Mouse (Mus musculus) cerebellum, adult (tissue): ENCODE results near the gene Prss43.
"Not testable (repeated sequence)": the region's sequence is repeated elsewhere in the genome, so short reads cannot be mapped to it uniquely, and the experiment has no call there.

Source experiments
- ATAC-seq: cut with Nextera tagmentation; 2 replicates; pipeline ENCODE4 v1.9.2; 2017; ENCODE audit warnings: mild to moderate bottlenecking, moderate library complexity, mixed read lengths; ENCODE audit not compliant: insufficient number of reproducible peaks, low FRiP score, low TSS enrichment

The Prss43 gene

DNA sequence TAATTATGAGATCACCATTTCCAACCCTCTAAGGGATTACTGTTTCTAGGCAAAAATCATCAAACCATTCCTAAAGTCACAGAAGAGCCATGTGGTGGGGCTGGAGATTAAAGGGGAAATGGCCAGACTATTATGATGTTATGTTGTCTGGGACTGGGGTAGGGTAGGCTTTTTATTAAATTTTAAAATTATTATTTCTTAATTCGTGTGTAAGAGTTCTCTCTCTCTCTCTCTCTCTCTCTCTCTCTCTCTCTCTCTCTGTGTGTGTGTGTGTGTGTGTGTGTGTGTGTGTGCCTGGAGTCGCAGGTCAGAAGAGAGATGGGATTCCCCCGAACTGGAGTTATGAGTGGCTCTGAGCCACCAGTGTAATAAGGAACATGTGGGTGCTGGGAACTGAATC is at the start of gene Prss43:
Gene Prss43 (plus strand): TSS at position 301 of the 400 bp plus-strand sequence.
- ATAC-seq, result no peak

DNA sequence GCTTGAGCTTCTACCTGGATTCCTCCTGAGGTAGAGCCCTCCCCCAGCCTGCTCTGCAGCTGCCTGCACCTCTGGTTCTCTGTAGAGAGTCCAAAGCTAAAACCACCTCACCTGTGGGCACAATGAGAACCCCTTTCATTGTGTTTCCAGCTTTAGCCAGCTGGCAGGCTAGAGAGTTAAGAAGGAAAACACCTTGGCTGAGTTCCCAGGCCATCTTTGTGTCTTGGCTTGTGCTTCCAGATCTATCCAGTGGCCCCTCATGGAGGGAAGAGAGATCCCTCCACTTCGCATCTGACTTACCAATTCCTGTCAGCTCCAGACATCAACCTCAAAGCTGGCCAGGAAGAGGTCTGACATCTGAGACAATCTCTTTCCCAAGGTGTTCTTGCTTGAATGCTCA is 48.4 kb upstream of the Prss43 start:
- no peak for ATAC-seq

DNA sequence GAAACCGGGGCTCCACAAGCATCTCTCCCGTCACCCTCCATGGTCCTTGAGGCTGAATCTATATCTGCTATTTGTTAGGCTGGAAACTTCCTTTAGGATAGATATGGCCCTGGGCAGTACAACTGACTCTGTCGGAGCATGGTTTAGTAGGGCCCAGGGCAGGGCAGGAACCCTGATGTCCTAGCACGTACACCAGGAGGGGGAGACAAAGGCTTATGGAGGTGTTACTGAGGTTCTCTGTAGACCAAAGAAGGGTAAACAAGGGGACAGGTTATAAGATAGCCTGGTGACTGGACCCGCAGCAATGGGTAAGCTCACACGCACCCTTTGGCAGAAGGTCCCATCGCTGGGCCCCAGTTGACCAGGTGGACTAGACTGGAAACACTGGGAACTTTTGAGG is 47.9 kb upstream of the Prss43 start:
- ATAC-seq, result no peak

DNA sequence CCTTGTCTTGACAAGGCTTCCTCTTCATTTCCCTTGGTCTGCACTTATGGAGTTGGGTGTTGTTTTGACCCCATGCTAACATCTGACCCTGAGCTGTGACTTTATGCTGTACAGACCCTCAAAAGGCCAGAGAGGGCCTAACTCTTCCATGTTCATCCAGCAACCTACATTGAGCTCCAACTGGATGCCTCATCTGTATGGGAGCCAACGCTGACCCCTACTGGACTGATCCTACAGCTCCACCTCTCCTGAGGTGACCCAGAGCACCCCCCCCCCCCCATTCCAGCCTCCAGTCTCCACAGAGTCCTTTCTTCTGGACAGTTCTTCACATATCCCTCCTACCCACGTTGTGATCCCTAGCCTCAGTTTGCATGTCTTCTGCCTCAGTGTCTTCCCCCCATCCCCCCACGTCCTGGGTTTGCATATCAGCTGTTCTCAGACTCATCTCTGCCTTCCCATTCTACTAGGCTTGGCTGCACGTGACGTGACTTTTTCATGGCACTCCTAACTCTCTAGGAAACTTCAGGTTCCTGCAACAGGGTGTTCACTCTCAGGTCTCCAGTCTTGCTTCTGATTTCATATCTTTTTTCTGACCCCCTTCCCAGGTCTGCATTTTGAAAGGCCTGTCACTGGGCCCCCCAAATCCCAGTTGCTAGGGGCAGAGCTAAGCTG is 47.1 kb upstream of the Prss43 start:
- no peak for ATAC-seq

DNA sequence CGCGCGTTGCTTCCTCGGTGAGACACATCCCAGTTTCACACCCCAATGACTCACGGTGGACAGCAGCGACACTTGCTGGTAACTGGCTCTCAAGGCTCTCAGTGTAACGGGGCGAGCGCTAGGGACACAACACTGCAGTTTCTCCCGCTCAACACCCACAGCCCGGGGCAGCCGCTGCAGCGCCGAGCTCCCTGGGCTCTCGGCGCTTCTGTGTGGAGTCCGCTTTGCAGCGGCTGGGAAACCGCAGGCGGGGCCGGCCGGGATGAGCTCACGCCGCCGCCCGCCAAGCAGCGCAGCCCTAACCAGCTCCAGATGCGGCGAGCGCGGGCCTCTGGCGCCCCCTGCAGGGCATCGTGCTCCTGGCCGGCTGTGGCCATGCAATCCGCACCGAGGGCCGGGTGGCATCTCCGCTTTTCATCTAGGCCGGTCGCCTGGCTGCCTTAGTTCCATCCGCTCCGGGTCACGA is 45.2 kb upstream of the Prss43 start:
- peak; percentile 90 for ATAC-seq

DNA sequence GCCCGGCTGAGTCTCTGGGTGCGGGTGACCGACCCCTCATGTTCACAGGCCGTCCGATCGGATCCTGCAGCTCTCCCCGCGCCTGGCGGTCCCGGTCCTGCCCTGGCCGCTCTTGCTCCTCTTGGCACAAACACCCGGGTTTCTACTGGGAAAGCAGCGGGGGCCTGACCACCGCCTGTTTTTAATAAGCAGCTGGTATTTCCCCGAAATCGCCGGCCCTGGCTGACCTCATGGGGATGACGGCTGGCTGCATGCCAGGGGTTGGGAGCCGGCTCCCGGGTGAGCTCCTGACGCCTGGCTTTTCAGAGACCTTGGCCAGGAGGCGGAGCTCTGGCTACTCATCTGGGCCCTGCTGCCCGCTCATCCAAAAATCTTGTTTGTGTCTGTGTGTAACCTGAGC is 44.8 kb upstream of the Prss43 start:
- peak; percentile 43; the same call in 1 of the 2 replicates for ATAC-seq

DNA sequence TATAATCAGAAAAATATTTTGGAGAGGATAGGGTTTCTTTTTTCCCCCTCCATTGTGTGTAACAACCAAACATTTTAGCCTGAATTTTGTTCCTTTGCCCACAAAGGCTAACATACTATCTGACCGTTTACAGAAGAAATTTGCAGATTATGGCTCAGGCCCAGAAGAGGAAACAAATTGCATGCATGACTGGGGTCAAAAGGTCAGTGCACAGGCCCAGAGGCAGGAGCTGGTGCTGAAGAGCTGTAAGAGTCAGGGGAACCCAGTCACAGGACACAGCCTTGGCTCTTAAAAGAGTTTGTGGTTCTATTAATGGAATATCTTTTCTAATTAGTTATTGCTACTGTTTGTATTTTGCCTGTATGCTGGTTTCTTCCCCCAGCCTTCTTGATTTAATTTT is 42.9 kb upstream of the Prss43 start:
- no peak for ATAC-seq

DNA sequence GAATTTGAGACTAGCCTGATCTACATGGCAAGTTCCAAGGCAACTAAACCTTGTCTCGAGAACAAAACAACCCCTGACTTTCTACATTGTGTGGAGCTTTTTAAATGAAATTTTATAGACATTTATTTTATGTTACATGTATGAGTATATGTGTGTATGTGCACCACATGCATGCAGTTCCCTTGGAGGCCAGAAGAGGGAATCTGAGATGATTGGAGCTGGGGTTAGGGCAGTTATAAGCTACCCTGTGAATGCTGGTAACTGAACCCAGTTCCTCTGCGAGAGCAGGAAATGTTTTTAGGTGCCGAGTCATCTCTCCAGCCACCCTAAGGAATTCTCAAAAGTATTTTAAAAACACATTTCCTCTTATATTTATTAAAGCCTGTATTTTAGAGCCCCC is 38.3 kb upstream of the Prss43 start:
- ATAC-seq, result no peak

DNA sequence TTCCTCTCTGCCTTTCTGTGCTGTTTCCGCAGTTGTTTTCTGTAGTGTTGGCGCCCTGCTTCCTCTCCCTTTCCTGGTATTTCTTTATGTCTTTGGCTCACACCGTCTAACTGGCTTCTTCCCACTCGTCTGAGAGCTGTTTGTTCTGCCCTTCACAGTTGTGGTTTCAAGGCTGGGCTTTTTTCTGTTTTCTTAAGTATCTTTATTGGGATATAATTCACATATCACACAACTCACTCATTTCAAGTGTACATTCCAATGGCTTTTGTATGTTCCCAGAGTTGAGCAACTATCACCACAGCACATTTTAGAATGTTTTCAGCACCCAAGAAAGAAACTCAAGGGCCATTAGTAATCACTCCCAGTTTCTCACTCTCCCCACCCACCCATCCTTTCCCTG is 36.0 kb upstream of the Prss43 start:
- ATAC-seq, result no peak

DNA sequence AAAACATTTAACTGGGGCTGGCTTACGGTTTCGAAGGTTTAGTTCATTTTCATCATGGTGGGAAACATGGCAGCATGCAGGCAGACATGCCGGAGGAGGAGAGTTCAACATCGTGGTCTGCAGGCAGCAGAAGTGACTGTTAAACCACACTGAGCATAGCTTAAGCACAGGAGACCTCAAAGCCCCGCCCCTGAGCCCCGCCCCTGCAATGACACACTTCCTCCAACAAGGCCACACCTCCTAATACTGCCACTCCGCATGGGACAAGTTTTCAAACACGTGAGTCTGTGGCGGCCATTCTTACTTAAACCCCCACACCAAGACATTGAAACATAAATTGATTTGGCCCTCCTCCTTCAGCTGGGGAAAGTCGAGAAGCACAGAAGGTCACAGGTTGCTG is 29.5 kb upstream of the Prss43 start:
- ATAC-seq, result no peak

DNA sequence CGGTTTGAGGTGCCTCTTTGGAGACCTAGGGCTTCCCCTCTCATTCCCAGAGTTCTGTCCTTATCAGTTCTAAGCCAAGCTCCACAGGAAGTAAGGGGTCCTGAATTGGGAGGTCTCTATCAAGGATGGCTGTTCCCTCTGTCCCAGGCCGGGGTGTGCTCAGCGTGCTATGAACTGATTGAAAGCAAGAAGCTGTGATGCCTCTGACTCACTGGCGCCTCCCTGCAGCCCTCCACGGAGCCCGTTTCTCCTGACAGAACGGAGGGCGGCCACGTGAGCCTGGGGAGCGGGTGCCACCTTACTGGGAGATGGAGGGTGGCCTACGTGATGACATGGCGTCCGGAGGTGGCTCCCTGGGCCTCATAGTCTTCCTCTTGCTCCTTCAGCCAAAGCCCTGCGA is 28.6 kb upstream of the Prss43 start, which contains the start of gene Prss42:
Gene Prss42 (plus strand): TSS at position 301 of the 400 bp plus-strand sequence.
- no peak for ATAC-seq

DNA sequence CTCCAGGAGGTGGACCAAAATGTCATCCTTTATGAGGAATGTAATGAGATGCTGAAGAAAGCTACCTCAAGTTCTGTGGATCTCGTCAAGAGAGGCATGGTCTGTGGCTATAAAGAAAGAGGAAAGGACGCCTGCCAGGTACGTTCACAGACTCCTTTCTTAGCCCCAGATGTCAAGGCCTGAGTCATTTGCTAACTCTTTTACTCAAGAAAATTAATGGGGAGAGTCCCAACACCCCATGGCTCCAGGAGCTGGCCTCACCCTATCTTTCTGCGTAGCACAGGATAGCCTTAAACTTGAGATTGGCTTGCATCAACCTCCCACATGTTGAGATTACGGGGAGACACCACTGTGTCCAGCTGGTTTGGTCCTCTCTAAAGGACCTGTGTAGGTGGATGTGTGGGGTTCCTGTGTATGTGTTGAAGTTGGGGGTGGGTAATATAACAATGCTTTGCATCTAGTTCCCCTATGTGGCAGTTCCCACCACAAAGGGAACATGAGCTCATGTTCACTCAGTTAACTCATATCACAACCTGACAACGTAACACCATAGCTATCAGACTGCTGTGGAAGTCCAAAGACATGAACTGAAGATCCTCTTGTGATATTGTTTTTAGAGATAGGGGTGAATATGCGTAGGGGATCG is 25.5 kb upstream of the Prss43 start:
- ATAC-seq, result no peak

DNA sequence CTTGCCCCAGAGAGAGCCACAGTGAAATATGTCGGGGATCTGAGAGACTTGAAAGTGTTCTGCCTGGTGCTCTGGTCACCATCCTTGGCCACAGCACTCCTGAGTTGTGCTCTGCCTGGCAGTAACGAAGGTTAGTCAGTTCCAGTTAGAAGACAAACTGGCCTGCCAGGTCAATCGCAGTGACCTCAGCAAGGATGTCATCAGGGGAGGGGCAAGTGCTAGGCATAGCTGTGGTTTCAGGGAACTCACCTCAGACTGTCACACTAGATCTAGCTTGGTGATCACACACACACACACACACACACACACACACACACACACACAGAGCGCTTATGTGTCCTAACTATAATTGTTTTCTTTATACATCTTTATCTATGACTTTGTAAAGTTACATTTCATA is 23.2 kb upstream of the Prss43 start:
- no peak for ATAC-seq

DNA sequence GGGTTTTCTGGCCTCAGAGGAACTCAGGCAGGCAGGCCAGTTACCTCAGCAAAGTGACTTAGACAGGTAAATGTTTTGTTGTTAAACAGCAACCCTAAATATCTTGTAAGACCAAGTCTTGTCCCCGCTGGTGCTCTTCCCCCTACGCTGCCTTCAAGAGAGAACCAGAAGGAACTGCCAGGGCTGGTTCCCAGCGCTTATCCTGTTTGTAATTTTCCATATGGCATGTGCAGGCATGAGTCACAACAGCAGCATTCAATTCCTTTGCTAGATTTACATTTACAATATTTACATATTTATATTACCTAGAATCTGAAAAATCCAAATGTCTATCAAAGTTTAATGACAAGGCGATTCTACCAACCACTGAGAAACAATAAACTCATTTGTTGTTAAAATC is 16.4 kb upstream of the Prss43 start:
- ATAC-seq, result no peak

DNA sequence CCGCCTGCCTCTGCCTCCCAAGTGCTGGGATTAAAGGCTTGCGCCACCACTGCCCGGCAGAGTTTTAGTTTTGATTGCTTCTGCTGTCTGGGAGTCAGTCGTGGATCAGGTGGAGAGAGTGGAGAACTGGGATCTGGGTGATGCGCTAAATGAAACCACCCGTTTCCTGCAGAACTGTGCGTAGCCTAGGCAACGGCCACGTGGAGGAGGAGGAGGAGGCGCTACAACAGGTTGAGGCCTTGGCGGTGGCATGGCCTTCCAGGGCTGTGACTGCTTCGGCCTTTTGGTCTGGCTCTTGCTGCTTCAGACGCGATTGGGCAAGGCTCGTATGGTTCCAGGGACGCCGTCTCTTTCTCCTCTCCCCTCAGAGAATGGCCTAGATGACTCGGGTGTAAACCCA is 12.7 kb upstream of the Prss43 start, which contains the start of gene Prss44:
Gene Prss44 (plus strand): TSS at position 206 of the 400 bp plus-strand sequence.
- ATAC-seq, result no peak

DNA sequence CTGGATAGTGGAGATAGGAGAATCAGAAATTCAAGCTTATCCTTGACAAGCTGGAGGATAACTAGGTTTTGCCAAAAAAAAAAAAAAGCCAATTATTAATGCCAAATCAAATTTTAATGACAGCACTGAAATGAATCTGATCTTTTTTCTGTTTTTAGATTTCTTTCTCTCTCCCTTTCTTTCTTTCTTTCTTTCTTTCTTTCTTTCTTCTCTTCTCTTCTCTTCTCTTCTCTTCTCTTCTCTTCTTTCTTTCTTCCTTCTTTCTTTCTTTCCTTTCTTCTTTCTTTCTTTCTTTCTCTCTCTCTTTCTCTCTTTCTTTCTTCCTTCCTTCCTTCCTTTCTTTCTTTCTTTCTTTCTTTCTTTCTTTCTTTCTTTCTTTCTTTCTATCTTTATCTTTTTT is 5.9 kb upstream of the Prss43 start:
- ATAC-seq, result not testable (repeated sequence)

DNA sequence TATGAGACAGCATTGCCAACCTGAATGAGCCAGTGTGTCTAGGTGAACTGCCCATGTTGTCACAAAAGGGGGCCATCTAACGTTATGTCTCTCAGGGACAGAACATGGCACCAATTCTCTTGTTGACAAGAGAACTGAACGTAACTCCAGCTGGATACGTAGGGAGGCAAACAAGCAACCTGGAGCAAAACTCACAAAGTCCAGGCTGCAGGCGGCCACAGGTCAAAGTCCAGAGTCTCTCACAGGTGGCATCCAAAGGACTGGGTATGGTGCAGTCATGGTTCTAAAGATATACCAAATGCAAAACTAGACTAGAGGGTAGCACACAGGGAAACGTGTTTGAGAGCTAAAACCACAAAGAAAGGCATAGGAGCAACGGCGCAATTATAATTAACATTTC is 5.1 kb upstream of the Prss43 start:
- ATAC-seq, result no peak

DNA sequence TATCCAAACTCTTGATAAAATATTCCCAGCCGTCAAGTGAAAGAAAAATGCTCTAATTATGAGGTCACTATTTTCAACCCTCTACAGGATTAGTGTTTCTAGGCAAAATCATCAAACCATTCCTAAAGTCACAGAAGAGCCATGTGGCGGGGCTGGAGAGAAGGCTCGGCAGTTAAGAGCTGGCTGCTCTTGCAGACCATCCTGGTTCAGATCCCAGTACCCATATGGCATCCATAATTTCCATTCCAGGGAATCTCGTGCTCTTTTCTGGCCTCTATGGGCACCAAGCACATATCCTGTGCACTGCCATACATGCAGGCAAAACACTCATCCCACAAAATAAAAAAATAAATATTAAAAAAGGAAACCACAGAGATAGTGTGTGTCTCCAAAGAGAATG is 1.1 kb upstream of the Prss43 start:
- no peak for ATAC-seq

DNA sequence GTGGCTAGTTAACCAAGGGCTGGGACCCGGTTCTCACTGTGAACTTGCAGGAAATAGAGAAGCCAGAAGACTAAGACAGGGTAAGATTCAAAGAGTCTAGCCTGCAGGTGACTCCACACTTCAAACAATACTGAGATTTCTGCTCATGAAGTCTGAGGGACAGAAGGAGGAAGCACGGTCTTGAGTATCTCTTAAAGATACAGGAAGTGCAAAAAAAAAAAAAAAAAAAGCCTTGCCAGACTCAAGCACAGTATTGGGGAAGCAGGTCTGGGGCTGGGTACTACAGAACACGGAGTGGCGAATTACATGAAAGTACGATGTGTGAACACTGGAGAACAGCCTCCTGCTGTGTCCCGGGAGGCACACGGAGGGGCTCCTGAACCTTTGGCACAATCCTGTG is 658 bp upstream of the Prss43 start:
- no peak for ATAC-seq

DNA sequence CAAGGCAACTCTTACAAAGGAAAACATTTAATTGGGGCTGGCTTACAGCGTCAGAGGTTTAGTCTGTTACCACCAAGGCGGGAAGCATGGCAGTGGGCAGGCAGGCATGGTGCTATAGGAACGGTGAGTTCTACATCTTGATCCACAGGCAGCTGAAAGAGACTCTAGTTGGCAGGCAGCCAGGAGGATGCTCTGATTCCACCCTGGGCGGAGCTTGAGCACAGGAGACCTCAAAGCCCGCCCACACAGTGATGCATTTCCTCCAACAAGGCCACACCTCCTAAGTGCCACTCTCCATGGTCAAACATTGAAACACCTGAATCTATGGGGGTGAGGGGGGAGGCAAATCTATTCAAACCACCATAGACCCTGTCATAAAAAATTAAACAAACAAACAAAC is 6.5 kb downstream of the Prss43 start:
- ATAC-seq, result no peak

DNA sequence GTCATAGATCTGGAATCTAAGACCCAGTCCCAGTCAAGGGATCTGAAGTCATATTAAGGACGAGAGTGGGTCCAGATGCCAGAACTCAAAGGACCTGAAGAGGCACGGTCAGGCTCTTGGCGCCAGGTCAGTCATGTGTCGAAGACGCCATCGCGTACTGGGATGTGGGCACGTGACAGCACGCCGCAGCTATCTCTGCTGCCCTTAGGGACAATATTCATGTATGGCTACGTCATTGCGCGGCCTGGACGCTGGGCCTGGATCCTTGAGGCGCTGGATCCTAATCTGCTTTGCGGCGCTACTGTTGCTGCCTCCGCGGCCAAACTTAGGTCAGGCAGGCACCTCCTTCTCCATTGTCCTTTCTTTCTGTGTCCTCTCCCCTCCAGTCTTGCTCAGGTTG is 7.9 kb downstream of the Prss43 start, which contains the start of gene Prss45:
Gene Prss45 (plus strand): TSS at position 178 of the 400 bp plus-strand sequence.
- ATAC-seq, result no peak

DNA sequence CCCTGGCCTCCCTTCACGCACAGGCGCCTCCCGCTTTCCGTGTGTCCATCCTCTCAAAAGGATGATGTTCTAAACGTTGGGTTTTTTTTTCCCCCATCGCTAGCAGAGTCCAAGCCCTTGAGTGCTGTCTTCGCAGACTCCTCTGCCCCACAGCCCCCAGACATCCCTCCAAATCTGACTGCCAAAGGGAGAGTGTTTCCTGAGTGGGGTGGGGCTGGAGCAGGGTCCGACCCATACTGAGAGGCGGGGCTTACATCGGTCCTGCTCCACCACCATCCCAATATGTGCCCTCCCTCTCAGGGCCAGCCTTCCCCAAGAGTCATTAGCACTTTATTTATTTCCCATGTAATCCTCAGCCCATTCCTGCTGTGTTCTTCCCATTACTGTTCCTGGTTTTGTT is 8.5 kb downstream of the Prss43 start:
- ATAC-seq, result no peak
